Mouse (Mus musculus): Measurements from ENCODE around the gene Gm12789. TPM values are rescaled to one million over a fixed set of nuclear protein-coding genes. Genes with fewer than 3 reads are reported as not detected.

Gm12789 gene
- polyA plus RNA-seq (2017; shearing (Covaris generic)) = not detected

GRCm38 (mm10) chr4:101986326-101986725, at the start of gene Gm12789:
TSS of gene Gm12789 (plus strand) at chr4:101986626.

GRCm38 (mm10) chr4:101940107-101940506, 46.3 kb upstream of the Gm12789 start, which contains the start of gene Gm12794:
TSS of gene Gm12794 (plus strand) at chr4:101940407.

GRCm38 (mm10) chr4:101980949-101981348, 5.5 kb upstream of the Gm12789 start, which contains the start of gene Gm12790:
TSS of gene Gm12790 (minus strand) at chr4:101981049.

Other genes starting within 250 kb of the Gm12789 start
- gene B020004J07Rik, start 142.6 kb upstream of the Gm12789 start, polyA plus RNA-seq (2017; shearing (Covaris generic)) = not detected
- gene C130073F10Rik, start 92.8 kb upstream of the Gm12789 start, polyA plus RNA-seq (2017; shearing (Covaris generic)) = not detected
- not detected for gene Gm12800, start 77.5 kb upstream of the Gm12789 start, polyA plus RNA-seq (2017; shearing (Covaris generic))
- gene Gm12794, start 46.2 kb upstream of the Gm12789 start, polyA plus RNA-seq (2017; shearing (Covaris generic)) = not detected
- not detected for gene Gm12790, start 5.6 kb upstream of the Gm12789 start, polyA plus RNA-seq (2017; shearing (Covaris generic))
- 85.3 TPM for gene Pde4b, start 100.9 kb downstream of the Gm12789 start, polyA plus RNA-seq (2017; shearing (Covaris generic))